Mouse (Mus musculus) yolk sac, embryonic 10.5 days (tissue): ENCODE data around the gene Dennd6a.
"Not testable (repeated sequence)": the region's sequence is repeated elsewhere in the genome, so short reads cannot be mapped to it uniquely, and the experiment has no call there.

Source experiments
- DNase-seq: peaks from one replicate; pipeline ENCODE4 v3.0.0-alpha.2; 2017; ENCODE audit warnings: low spot score

Dennd6a gene

GRCm38 (mm10) chr14:26643006-26643624 is 69.5 kb downstream of the Dennd6a start:
- no peak for DNase-seq

- no peak for DNase-seq
Measured at GRCm38 (mm10) chr14:26645989-26646650, 72.5 kb downstream of the Dennd6a start.

GRCm38 (mm10) chr14:26647811-26648210 is 74.2 kb downstream of the Dennd6a start:
- no peak for DNase-seq

- no peak for DNase-seq
Measured at GRCm38 (mm10) chr14:26651901-26652300, 78.2 kb downstream of the Dennd6a start.

GRCm38 (mm10) chr14:26658178-26658577 is 84.5 kb downstream of the Dennd6a start:
- DNase-seq = no peak

GRCm38 (mm10) chr14:26660233-26660632 is 86.6 kb downstream of the Dennd6a start:
- no peak for DNase-seq

GRCm38 (mm10) chr14:26662016-26662415 is 88.4 kb downstream of the Dennd6a start:
- peak; percentile 19 for DNase-seq

GRCm38 (mm10) chr14:26662488-26662887 is 88.8 kb downstream of the Dennd6a start:
- no peak for DNase-seq

- DNase-seq = no peak
Measured at GRCm38 (mm10) chr14:26663851-26664250, 90.2 kb downstream of the Dennd6a start.

- no peak for DNase-seq
Measured at GRCm38 (mm10) chr14:26667991-26668370, 94.3 kb downstream of the Dennd6a start.

- DNase-seq = peak; percentile 32
Measured at GRCm38 (mm10) chr14:26668371-26669291, 95.0 kb downstream of the Dennd6a start.

GRCm38 (mm10) chr14:26669292-26670073 is 95.8 kb downstream of the Dennd6a start, which contains the start of gene Pde12:
Pde12 (minus strand) TSS chr14:26669883.
- peak; percentile 93 for DNase-seq

- no peak for DNase-seq
Measured at GRCm38 (mm10) chr14:26670964-26671363, 97.3 kb downstream of the Dennd6a start.

GRCm38 (mm10) chr14:26671870-26672615 is 98.4 kb downstream of the Dennd6a start:
- DNase-seq = not testable (repeated sequence)

GRCm38 (mm10) chr14:26674476-26675169 is 101.0 kb downstream of the Dennd6a start:
- not testable (repeated sequence) for DNase-seq

GRCm38 (mm10) chr14:26675371-26675770 is 101.7 kb downstream of the Dennd6a start:
- DNase-seq = no peak

- no peak for DNase-seq
Measured at GRCm38 (mm10) chr14:26675791-26676190, 102.1 kb downstream of the Dennd6a start.
